Mouse (Mus musculus) adrenal gland, adult 8-10 months (tissue): ENCODE results near the gene Lrrc28. TPM values are rescaled to one million over a fixed set of nuclear protein-coding genes. Genes with fewer than 3 reads are reported as not detected.
"Not testable (repeated sequence)": the region's sequence is repeated elsewhere in the genome, so short reads cannot be mapped to it uniquely, and the experiment has no call there.

Experiments
- DNase-seq: peaks from one replicate; pipeline ENCODE4 v3.0.0; 2022
- total RNA-seq, 4 experiments: library from RNA; stranded (reverse); gene quantifications; 2 replicates each; pipeline ENCODE4 v1.2.4; 2022

The Lrrc28 gene
- total RNA-seq, 4 experiments from 2014 or later, result 24.7 to 32.5 (median 27.5) TPM

- no peak for DNase-seq
Observed at GRCm38 (mm10) chr7:67528063-67528811, 116.8 kb downstream of the Lrrc28 start.

GRCm38 (mm10) chr7:67525886-67526580 lies 119.0 kb downstream of the Lrrc28 start:
- no peak for DNase-seq

- DNase-seq, result not testable (repeated sequence)
Observed at GRCm38 (mm10) chr7:67524069-67524468, 121.0 kb downstream of the Lrrc28 start.

GRCm38 (mm10) chr7:67523400-67523799 lies 121.7 kb downstream of the Lrrc28 start:
- DNase-seq, result no peak

- DNase-seq, result not testable (repeated sequence)
Observed at GRCm38 (mm10) chr7:67521731-67522130, 123.3 kb downstream of the Lrrc28 start.

- no peak for DNase-seq
Observed at GRCm38 (mm10) chr7:67520959-67521358, 124.1 kb downstream of the Lrrc28 start.

GRCm38 (mm10) chr7:67520001-67520400 lies 125.1 kb downstream of the Lrrc28 start:
- DNase-seq, result no peak

GRCm38 (mm10) chr7:67515621-67516020 lies 129.4 kb downstream of the Lrrc28 start:
- DNase-seq, result no peak

GRCm38 (mm10) chr7:67514893-67515292 lies 130.2 kb downstream of the Lrrc28 start:
- DNase-seq, result no peak

- no peak for DNase-seq
Observed at GRCm38 (mm10) chr7:67514380-67514779, 130.7 kb downstream of the Lrrc28 start.

GRCm38 (mm10) chr7:67513656-67514055 lies 131.4 kb downstream of the Lrrc28 start:
- no peak for DNase-seq

- DNase-seq, result no peak
Observed at GRCm38 (mm10) chr7:67511606-67512005, 133.5 kb downstream of the Lrrc28 start.

- DNase-seq, result no peak
Observed at GRCm38 (mm10) chr7:67503281-67504010, 141.6 kb downstream of the Lrrc28 start.

GRCm38 (mm10) chr7:67502631-67503030 lies 142.4 kb downstream of the Lrrc28 start:
- no peak for DNase-seq

GRCm38 (mm10) chr7:67500878-67501277 lies 144.2 kb downstream of the Lrrc28 start:
- DNase-seq, result no peak

GRCm38 (mm10) chr7:67500076-67500828 lies 144.8 kb downstream of the Lrrc28 start:
- no peak for DNase-seq

GRCm38 (mm10) chr7:67499516-67499915 lies 145.6 kb downstream of the Lrrc28 start:
- DNase-seq, result no peak

GRCm38 (mm10) chr7:67493795-67494687 lies 151.0 kb downstream of the Lrrc28 start:
- no peak for DNase-seq

- peak; percentile 56 for DNase-seq
Observed at GRCm38 (mm10) chr7:67487889-67488411, 157.1 kb downstream of the Lrrc28 start.

- no peak for DNase-seq
Observed at GRCm38 (mm10) chr7:67486925-67487760, 157.9 kb downstream of the Lrrc28 start.
